Mouse (Mus musculus): Measurements from ENCODE around the gene Ntm.

Gene Ntm

GRCm38 (mm10) chr9:29136039-29136438 is 826.9 kb downstream of the Ntm start:
- no peak for DNase-seq (ENCODE audit: low spot score in 2 of 2)

GRCm38 (mm10) chr9:29130717-29131292 is 832.1 kb downstream of the Ntm start:
- no peak for DNase-seq (ENCODE audit: low spot score in 2 of 2)

GRCm38 (mm10) chr9:29130316-29130715 is 832.6 kb downstream of the Ntm start:
- no peak for DNase-seq (ENCODE audit: low spot score in 2 of 2)

GRCm38 (mm10) chr9:29128416-29128815 is 834.5 kb downstream of the Ntm start:
- peak; percentile 30 to 61 for DNase-seq (ENCODE audit: low spot score in 2 of 2)

GRCm38 (mm10) chr9:29124455-29124854 is 838.5 kb downstream of the Ntm start:
- DNase-seq (ENCODE audit: low spot score in 2 of 2) = no peak

- no peak for DNase-seq (ENCODE audit: low spot score in 2 of 2)
Observed at GRCm38 (mm10) chr9:29123828-29124227, 839.1 kb downstream of the Ntm start.

GRCm38 (mm10) chr9:29117561-29118112 is 845.3 kb downstream of the Ntm start:
- no peak for DNase-seq (ENCODE audit: low spot score in 2 of 2)

- no peak for DNase-seq (ENCODE audit: low spot score in 2 of 2)
Observed at GRCm38 (mm10) chr9:29115337-29115736, 847.6 kb downstream of the Ntm start.

GRCm38 (mm10) chr9:29106771-29107170 is 856.2 kb downstream of the Ntm start:
- DNase-seq (ENCODE audit: low spot score in 2 of 2) = no peak

GRCm38 (mm10) chr9:29104442-29104841 is 858.5 kb downstream of the Ntm start:
- DNase-seq (ENCODE audit: low spot score in 2 of 2) = no peak

GRCm38 (mm10) chr9:29103993-29104392 is 858.9 kb downstream of the Ntm start:
- DNase-seq (ENCODE audit: low spot score in 2 of 2) = peak in 1 of 2 experiments; percentile 47

GRCm38 (mm10) chr9:29100624-29101023 is 862.3 kb downstream of the Ntm start:
- no peak for DNase-seq (ENCODE audit: low spot score in 2 of 2)

GRCm38 (mm10) chr9:29092443-29092842 is 870.5 kb downstream of the Ntm start:
- DNase-seq (ENCODE audit: low spot score in 2 of 2) = no peak

GRCm38 (mm10) chr9:29088657-29089056 is 874.3 kb downstream of the Ntm start:
- DNase-seq (ENCODE audit: low spot score in 2 of 2) = no peak

- DNase-seq (ENCODE audit: low spot score in 2 of 2) = no peak
Observed at GRCm38 (mm10) chr9:29087656-29088055, 875.3 kb downstream of the Ntm start.

GRCm38 (mm10) chr9:29087171-29087570 is 875.8 kb downstream of the Ntm start:
- DNase-seq (ENCODE audit: low spot score in 2 of 2) = no peak

GRCm38 (mm10) chr9:29075924-29076577 is 886.9 kb downstream of the Ntm start:
- peak; percentile 42 to 57 for DNase-seq (ENCODE audit: low spot score in 2 of 2)

- DNase-seq (ENCODE audit: low spot score in 2 of 2) = no peak
Observed at GRCm38 (mm10) chr9:29075243-29075642, 887.7 kb downstream of the Ntm start.

GRCm38 (mm10) chr9:29074494-29074893 is 888.4 kb downstream of the Ntm start:
- DNase-seq (ENCODE audit: low spot score in 2 of 2) = no peak

- no peak for DNase-seq (ENCODE audit: low spot score in 2 of 2)
Observed at GRCm38 (mm10) chr9:29071997-29072396, 890.9 kb downstream of the Ntm start.

- DNase-seq (ENCODE audit: low spot score in 2 of 2) = no peak
Observed at GRCm38 (mm10) chr9:29067572-29067971, 895.4 kb downstream of the Ntm start.

- no peak for DNase-seq (ENCODE audit: low spot score in 2 of 2)
Observed at GRCm38 (mm10) chr9:29060293-29060692, 902.6 kb downstream of the Ntm start.

GRCm38 (mm10) chr9:29058811-29059210 is 904.1 kb downstream of the Ntm start:
- DNase-seq (ENCODE audit: low spot score in 2 of 2) = no peak

All from right cerebral cortex, postnatal 10 days (tissue).